Mouse (Mus musculus) liver, postnatal 0 days (tissue): ENCODE measurements around the gene Tmem178.

Source experiments
- CTCF ChIP-seq: sonication (generic); IDR thresholded peaks from 2 replicates; pipeline ENCODE4 v1.5.1; 2016; ENCODE audit warnings: antibody characterized with exemption, low read depth
- EP300 ChIP-seq: IDR thresholded peaks from 2 replicates; pipeline ENCODE4 v1.6.1; 2016; ENCODE audit warnings: antibody characterized with exemption, low read depth, mild to moderate bottlenecking

GRCm38 (mm10) chr17:80982976-80983375 lies 38.5 kb downstream of the Tmem178 start:
- no peak for TF ChIP-seq CTCF
- no peak for TF ChIP-seq EP300
